Mouse (Mus musculus) brain, embryonic 14.5 days (tissue): ENCODE data around the gene Sox5. TPM values are rescaled to one million over a fixed set of nuclear protein-coding genes. Genes with fewer than 3 reads are reported as not detected.

Source experiments
- DNase-seq: peaks from one replicate; pipeline ENCODE4 v3.0.0-alpha.2; 2011; ENCODE audit warnings: low read depth
- CTCF ChIP-seq: fragments of 200-500 bp; IDR thresholded peaks from 2 replicates; pipeline ENCODE4 v1.5.1; 2012; ENCODE audit warnings: inconsistent platforms, mild to moderate bottlenecking, moderate library complexity, borderline replicate concordance; ENCODE audit not compliant: insufficient read depth, insufficient read length; ENCODE audit errors: extremely low read depth
- POLR2A ChIP-seq: fragments of 200-500 bp; IDR thresholded peaks from 2 replicates; pipeline ENCODE4 v1.6.1; 2012; ENCODE audit warnings: mild to moderate bottlenecking, inconsistent platforms, borderline replicate concordance; ENCODE audit not compliant: poor library complexity, insufficient read depth, insufficient read length, severe bottlenecking; ENCODE audit errors: extremely low read depth
- polyA plus RNA-seq: library from polyadenylated mRNA; depleted of rRNA; stranded (reverse); fragments of >200 nt; gene quantifications from 2 replicates; pipeline ENCODE4 v1.2.3, GENCODE M21; 2012

Sox5 gene
- polyA plus RNA-seq, 1 experiment, result 30.3 TPM

DNA sequence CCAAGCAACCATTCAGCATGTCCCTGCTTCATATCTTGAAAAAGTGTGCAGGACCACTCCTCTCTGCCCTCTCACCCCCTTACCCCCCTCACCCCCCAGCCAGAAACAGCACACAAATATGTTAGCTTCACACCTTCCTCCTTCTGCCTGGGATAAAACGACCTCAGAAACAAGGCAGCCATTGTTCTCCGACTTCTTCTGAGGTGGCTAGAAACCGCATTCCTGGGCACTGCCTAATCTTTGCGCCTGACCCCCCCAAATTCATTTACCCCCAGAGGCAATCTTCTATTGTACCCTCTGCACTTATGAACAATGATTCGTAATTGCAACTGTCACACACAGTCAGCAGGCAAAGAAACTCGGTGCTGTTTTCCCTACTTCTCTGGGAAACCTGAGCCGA, 742.6 kb downstream of the Sox5 start:
- DNase-seq, result peak; percentile 59
- no peak for TF ChIP-seq POLR2A
- no peak for TF ChIP-seq CTCF

GRCm38 (mm10) chr6:144033191-144033590, 748.6 kb downstream of the Sox5 start:
- TF ChIP-seq POLR2A (no peak), CTCF (no peak)

GRCm38 (mm10) chr6:144016929-144017328, 764.8 kb downstream of the Sox5 start:
- no peak for DNase-seq
- TF ChIP-seq POLR2A (no peak), CTCF (no peak)

More at GRCm38 (mm10) chr6:144033191-144033590, 748.6 kb downstream of the Sox5 start:
- DNase-seq, result no peak

DNA sequence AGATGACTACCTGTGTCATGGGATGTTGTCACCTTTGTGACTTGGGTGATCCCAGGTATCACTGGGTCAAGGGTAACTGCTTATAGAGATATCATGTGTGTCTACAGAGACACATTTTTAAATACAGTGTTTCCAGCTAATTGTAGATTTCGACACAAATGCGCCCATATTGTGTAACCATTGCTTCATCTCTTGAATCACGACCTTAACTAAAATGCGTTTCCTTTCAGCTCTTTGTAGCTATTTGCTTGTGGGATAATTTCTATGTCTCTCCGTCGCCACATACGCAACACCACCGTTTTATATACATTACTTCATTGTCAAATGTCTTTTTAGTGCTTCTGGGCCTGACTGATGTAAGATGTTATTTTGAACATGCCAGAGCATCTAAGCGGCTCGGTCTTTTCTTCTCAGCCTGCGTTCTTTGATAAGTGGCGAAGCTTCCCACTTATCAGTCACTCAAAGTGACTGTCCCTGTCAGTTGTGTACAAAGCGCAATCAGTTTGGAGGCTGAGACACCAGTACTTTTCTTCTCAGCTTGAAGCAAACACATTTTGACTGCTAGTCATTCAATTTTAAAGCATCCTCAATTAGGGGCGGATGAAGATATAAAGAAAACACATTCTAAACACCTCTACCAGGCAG, 769.8 kb downstream of the Sox5 start:
- DNase-seq, result peak; percentile 67
- TF ChIP-seq CTCF, result no peak
- no peak for TF ChIP-seq POLR2A

DNA sequence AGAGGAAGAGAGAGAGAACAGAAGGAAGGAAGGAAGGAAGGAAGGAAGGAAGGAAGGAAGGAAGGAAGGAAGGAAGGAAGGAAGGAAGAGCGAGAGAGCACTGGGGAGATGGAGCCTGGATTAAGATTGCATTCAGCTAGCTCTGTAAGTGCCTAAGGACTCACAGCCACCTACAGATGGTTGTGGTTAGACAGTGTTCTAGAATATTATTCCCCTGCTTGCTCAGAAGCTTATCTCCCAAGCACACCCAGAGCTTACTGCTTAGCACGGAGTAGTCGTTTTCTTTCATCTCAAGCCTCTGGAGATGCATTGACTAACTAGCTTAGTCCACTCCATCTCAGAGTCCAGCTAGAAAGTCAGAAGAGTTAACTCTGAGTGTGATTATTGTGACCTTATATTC, 770.8 kb downstream of the Sox5 start:
- DNase-seq, result no peak
- TF ChIP-seq CTCF (no peak), POLR2A (no peak)

- no peak for DNase-seq
- TF ChIP-seq CTCF (no peak), POLR2A (no peak)
Observed at GRCm38 (mm10) chr6:144010285-144010684, 771.5 kb downstream of the Sox5 start.

- DNase-seq, result no peak
- TF ChIP-seq POLR2A (no peak), CTCF (peak; percentile 31; the same call in 1 of the 2 replicates)
Observed at GRCm38 (mm10) chr6:144005132-144005531, 776.6 kb downstream of the Sox5 start.

DNA sequence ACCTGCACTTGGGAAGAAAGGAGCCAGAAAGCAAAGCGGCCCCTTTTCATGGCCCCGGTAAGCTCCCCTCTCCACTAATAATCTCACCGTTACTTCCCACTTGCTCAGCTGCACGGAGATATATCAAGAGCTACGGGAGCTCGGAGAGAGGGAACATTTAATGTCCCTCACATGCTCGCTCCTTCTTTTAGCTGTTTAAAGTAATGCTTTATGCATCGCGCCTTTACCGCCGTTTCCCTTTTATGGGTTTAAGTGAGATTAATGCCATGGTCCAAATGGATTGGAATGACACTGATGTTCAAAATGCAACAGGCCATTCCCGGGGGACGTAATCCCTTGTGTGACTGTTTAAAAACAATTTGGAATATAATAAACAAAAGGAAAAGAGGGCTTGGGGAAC, 783.6 kb downstream of the Sox5 start:
- TF ChIP-seq CTCF (no peak), POLR2A (no peak)
- peak; percentile 55 for DNase-seq

- TF ChIP-seq POLR2A, result no peak
- no peak for TF ChIP-seq CTCF
- peak; percentile 43 for DNase-seq
Observed at GRCm38 (mm10) chr6:143997616-143998015, 784.2 kb downstream of the Sox5 start.

DNA sequence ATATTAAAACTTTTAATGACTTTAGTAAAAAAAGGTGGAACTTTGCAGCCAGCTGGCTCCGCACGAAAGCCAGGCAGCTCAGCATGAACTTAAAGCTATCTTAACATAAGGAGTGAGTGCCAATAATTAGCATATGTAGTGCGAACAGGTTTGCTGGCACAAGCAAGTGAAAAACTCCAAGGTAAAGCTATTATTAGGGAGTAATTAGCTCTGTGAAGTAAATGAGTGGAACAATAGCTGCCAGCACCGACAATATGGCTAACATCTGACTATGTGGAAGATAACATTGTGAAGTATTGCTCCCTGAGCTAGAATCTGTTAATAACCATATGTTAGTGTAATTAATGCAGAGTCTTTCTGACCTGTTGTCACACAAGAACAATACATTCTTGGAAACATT, 786.7 kb downstream of the Sox5 start:
- TF ChIP-seq POLR2A (no peak), CTCF (no peak)
- peak; percentile 94 for DNase-seq

GRCm38 (mm10) chr6:143987548-143987947, 794.2 kb downstream of the Sox5 start:
- no peak for TF ChIP-seq CTCF
- no peak for TF ChIP-seq POLR2A
- no peak for DNase-seq

DNA sequence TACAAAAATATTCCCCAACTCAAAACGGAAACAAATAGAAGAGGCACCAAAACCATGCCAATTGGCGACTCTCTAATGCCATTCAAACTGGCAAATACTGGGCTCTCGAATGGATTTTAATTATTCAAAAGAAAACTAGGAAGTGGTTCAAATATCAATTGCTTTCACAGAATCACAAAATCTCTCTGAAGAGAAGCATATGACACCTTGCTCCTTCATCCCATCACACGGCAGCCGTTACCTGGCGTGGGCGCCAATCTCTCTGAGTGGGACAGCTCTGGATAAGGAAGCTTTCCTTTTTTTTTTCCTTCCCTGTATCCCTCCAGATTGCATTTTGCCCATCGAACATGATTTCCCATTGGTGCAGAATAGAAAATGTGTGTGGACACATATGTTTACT, 801.6 kb downstream of the Sox5 start:
- DNase-seq, result no peak
- TF ChIP-seq POLR2A, result no peak
- TF ChIP-seq CTCF, result no peak

- TF ChIP-seq CTCF (no peak), POLR2A (no peak)
- DNase-seq, result peak; percentile 41
Observed at GRCm38 (mm10) chr6:143967724-143968400, 813.9 kb downstream of the Sox5 start.

- TF ChIP-seq POLR2A (no peak), CTCF (no peak)
- no peak for DNase-seq
Observed at GRCm38 (mm10) chr6:143960487-143960886, 821.3 kb downstream of the Sox5 start.
